Mouse (Mus musculus) liver, adult 2 months (tissue): ENCODE results near the gene Uimc1. TPM values are rescaled to one million over a fixed set of nuclear protein-coding genes. Genes with fewer than 3 reads are reported as not detected.

Source experiments
- DNase-seq: peaks from one replicate; pipeline ENCODE4 v3.0.0-alpha.2; 2011; ENCODE audit warnings: low read depth, low spot score; ENCODE audit errors: extremely low read depth
- H3K27ac ChIP-seq: fragments of 200-500 bp; replicated peaks from 2 replicates; pipeline ENCODE4 v1.5.1; 2012; ENCODE audit warnings: low read depth, mild to moderate bottlenecking, control low read depth, inconsistent platforms, low read length; ENCODE audit not compliant: insufficient read depth
- H3K27me3 ChIP-seq: fragments of 200-500 bp; 2 replicates; pipeline ENCODE4 v1.6.1; 2012; ENCODE audit warnings: mild to moderate bottlenecking, moderate library complexity, low read length, inconsistent platforms; ENCODE audit not compliant: control insufficient read depth, insufficient read depth
- H3K36me3 ChIP-seq: fragments of 200-500 bp; 2 replicates; pipeline ENCODE4 v1.6.1; 2012; ENCODE audit warnings: low read length, inconsistent platforms; ENCODE audit not compliant: control insufficient read depth, insufficient read depth
- H3K4me1 ChIP-seq: fragments of 200-500 bp; 2 replicates; pipeline ENCODE4 v1.6.1; 2011; ENCODE audit warnings: low read length; ENCODE audit not compliant: control insufficient read depth, insufficient read depth
- H3K4me3 ChIP-seq: fragments of 200-500 bp; 2 replicates; pipeline ENCODE4 v1.5.1; 2011; ENCODE audit warnings: low read depth, mild to moderate bottlenecking, control low read depth, low read length, moderate library complexity; ENCODE audit not compliant: insufficient read depth
- H3K79me2 ChIP-seq: fragments of 200-500 bp; 2 replicates; pipeline ENCODE4 v1.6.1; 2012; ENCODE audit warnings: inconsistent platforms, mild to moderate bottlenecking, low read length, moderate library complexity; ENCODE audit not compliant: control insufficient read depth, insufficient read depth
- H3K9ac ChIP-seq: fragments of 200-500 bp; 2 replicates; pipeline ENCODE4 v1.6.1; 2012; ENCODE audit warnings: low read depth, mild to moderate bottlenecking, control low read depth, inconsistent platforms, low read length
- CTCF ChIP-seq: fragments of 200-500 bp; IDR thresholded peaks from 2 replicates; pipeline ENCODE4 v1.5.1; 2011; ENCODE audit warnings: low read depth, low read length, control low read depth
- POLR2A ChIP-seq: fragments of 200-500 bp; IDR thresholded peaks from 2 replicates; pipeline ENCODE4 v1.6.1; 2011; ENCODE audit warnings: low read length, control low read depth; ENCODE audit not compliant: insufficient read depth; ENCODE audit errors: extremely low read depth
- WGBS: fragments of 180-500 bp; shearing (Covaris S2); methylation state at CpG from one replicate; pipeline ENCODE4 v1.1.7; 2018; 5-methylcytosine and 5-hydroxymethylcytosine counted together
- polyA plus RNA-seq: library from polyadenylated mRNA; depleted of rRNA; stranded (reverse); fragments of >200 nt; gene quantifications from 2 replicates; pipeline ENCODE4 v1.2.3, GENCODE M21; 2012
- total RNA-seq: library from RNA; depleted of rRNA; stranded (reverse); fragments of >200 nt; gene quantifications from 2 replicates; pipeline ENCODE4 v1.2.3, GENCODE M21; 2014

Gene Uimc1
- total and polyA plus RNA-seq, 2 experiments = 3.7 to 12.0 TPM

GRCm38 (mm10) chr13:55071322-55071721 lies 28.8 kb downstream of the Uimc1 start:
- Histone ChIP-seq H3K9ac (no peak overlapping the region), H3K27ac (no peak overlapping the region), H3K4me1 (no peaks in the 10 kb centered on the region), H3K79me2 (no peaks in the 10 kb centered on the region), H3K27me3 (no peaks in the 10 kb centered on the region), H3K36me3 (peaks cover 21% of the 10 kb centered on the region), H3K4me3 (no peak overlapping the region)
- TF ChIP-seq CTCF = no peak
- TF ChIP-seq POLR2A = no peak
- 6% methylated on average over 3 of the region's 3 CpGs for WGBS
- DNase-seq = peak; percentile 24

- Histone ChIP-seq H3K36me3 (peaks cover 13% of the 10 kb centered on the region), H3K4me1 (no peaks in the 10 kb centered on the region), H3K27ac (no peak overlapping the region), H3K27me3 (no peaks in the 10 kb centered on the region), H3K9ac (no peak overlapping the region), H3K4me3 (no peak overlapping the region), H3K79me2 (no peaks in the 10 kb centered on the region)
- no peak for DNase-seq
- TF ChIP-seq POLR2A (no peak), CTCF (no peak)
- WGBS = 46% methylated on average over 7 of the region's 7 CpGs
Observed at GRCm38 (mm10) chr13:55069719-55070118, 30.4 kb downstream of the Uimc1 start.

GRCm38 (mm10) chr13:55063276-55063675 lies 36.8 kb downstream of the Uimc1 start:
- H3K4me3 ChIP-seq = no peak overlapping the region
- no peaks in the 10 kb centered on the region for H3K27me3 ChIP-seq
- TF ChIP-seq POLR2A (no peak), CTCF (no peak)
- 79% methylated on average over 2 of the region's 2 CpGs for WGBS
- peaks cover 34% of the 10 kb centered on the region for H3K36me3 ChIP-seq
- no peak overlapping the region for H3K27ac ChIP-seq
- H3K79me2 ChIP-seq = no peaks in the 10 kb centered on the region
- no peak for DNase-seq
- H3K9ac ChIP-seq = no peak overlapping the region
- no peaks in the 10 kb centered on the region for H3K4me1 ChIP-seq

- Histone ChIP-seq H3K9ac (no peak overlapping the region), H3K27me3 (no peaks in the 10 kb centered on the region), H3K36me3 (peaks cover 31% of the 10 kb centered on the region), H3K4me1 (no peaks in the 10 kb centered on the region), H3K79me2 (no peaks in the 10 kb centered on the region), H3K4me3 (no peak overlapping the region), H3K27ac (no peak overlapping the region)
- 100% methylated on average over 2 of the region's 2 CpGs for WGBS
- TF ChIP-seq POLR2A = no peak
- TF ChIP-seq CTCF = peak; percentile 66; the same call in 1 of the 2 replicates
- no peak for DNase-seq
Observed at GRCm38 (mm10) chr13:55058042-55058441, 42.1 kb downstream of the Uimc1 start.

GRCm38 (mm10) chr13:55047706-55048105 lies 52.4 kb downstream of the Uimc1 start:
- Histone ChIP-seq H3K4me3 (no peak overlapping the region), H3K27me3 (no peaks in the 10 kb centered on the region), H3K4me1 (no peaks in the 10 kb centered on the region), H3K9ac (no peak overlapping the region), H3K79me2 (no peaks in the 10 kb centered on the region), H3K27ac (no peak overlapping the region), H3K36me3 (peaks cover 27% of the 10 kb centered on the region)
- TF ChIP-seq POLR2A = no peak
- no peak for TF ChIP-seq CTCF
- 96% methylated on average over 3 of the region's 3 CpGs for WGBS
- DNase-seq = no peak

GRCm38 (mm10) chr13:55040016-55040415 lies 60.1 kb downstream of the Uimc1 start:
- no peak overlapping the region for H3K9ac ChIP-seq
- peaks cover 16% of the 10 kb centered on the region for H3K36me3 ChIP-seq
- TF ChIP-seq POLR2A = no peak
- no peak for TF ChIP-seq CTCF
- no peaks in the 10 kb centered on the region for H3K4me1 ChIP-seq
- no peak overlapping the region for H3K27ac ChIP-seq
- no peaks in the 10 kb centered on the region for H3K27me3 ChIP-seq
- peak; percentile 19 for DNase-seq
- 91% methylated on average over 2 of the region's 2 CpGs for WGBS
- H3K4me3 ChIP-seq = no peak overlapping the region
- no peaks in the 10 kb centered on the region for H3K79me2 ChIP-seq
